Mouse (Mus musculus) cerebellum, postnatal 4 days (tissue): ENCODE results near the gene Tnrc6c.
A peak's percentile ranks its signal among the peaks of the same experiment; 100 is the strongest.

Source experiments
- DNase-seq, 2 experiments: peaks; one replicate each; pipeline ENCODE4 v3.0.0; 2022; ENCODE audit warnings: low spot score in 2 of 2, mixed read lengths in 1 of 2

The Tnrc6c gene

DNA sequence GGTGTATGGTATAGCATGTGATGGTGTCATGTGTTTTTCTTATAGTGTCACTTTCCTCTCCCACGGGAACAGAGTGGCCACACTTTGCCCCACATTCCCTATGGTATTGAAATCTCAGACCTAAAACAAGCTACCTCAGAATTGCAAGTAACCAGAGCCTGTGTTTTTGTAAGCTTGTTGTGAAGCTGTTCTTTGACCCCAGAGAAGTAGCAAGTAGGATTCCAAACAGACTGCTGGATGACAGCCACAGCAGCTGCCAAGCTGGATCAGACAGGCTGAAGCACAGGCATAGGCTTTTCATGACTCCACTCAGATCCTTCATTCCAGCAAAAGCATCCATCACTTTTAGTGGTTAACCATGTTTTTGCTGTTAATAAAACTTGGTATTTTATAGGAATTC, 74.8 kb downstream of the Tnrc6c start:
- DNase-seq, result no peak

DNA sequence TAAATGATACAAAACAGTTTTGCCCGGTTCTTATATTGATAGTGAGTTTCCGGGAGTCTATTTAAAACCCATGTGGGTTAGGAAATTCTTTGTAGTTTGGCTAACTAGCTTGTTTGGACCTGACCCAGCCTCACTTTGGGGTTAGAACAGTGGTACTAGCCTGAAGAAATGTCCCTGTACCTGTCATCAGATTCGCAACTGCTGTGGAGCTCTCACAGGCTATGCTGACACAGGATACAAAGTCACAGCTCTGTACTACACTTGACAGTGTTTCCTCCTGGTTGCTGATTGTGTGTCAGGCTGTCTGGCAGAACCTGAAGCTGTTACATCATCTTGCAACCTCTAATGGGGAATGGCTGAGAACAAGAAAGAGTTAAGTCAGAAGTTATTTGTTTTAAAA, 75.3 kb downstream of the Tnrc6c start:
- DNase-seq, result no peak

DNA sequence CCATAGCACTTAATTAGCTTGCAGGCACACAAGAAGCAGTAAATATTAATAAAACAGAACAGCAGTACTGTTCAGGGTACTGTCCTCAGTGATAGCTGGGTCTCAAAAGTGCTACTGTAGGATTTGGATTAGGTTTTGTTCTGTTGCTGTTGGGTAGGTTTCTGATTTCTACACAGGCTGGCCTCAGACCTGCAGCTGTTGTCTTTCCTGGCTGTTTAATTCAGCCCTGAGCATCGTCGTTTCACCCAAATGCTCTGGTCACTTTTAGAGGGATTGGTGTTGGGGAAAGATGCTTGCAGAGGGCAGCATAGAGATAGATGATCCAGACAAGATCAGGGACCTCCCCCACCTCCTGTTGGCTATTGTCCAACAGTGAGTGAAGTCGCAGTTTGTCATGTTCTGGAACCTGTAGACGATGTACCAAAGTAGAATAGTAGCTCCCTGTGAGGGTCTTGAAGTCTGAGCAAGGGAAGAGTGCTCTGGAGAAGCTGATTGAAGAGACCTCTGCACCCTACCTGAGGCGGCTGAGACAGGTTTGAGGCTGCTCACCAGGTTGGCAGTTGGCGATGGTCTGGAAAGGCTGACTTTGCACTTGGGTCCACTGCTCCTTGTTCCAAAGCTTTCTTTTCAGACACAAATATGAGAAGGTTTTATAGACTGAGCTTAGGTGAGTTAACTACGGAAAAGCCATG, 75.9 kb downstream of the Tnrc6c start:
- DNase-seq, result no peak

DNA sequence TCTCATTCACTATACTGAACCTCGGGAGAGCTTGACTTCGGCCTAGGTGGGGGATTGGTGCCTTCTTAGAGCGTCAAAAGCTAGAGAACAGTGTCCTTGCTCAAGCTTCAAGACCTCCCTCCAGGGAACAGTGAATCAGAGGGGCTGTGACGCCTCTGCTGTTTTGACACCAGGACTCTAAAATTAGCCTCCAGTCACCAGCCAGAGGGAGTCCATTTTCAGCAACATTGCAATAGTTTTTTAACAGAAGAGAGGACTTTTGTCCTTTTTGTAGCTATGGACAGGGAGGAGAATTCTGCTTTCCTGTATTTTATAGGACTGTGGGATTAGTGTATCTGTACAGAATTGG, 76.4 kb downstream of the Tnrc6c start:
- no peak for DNase-seq

DNA sequence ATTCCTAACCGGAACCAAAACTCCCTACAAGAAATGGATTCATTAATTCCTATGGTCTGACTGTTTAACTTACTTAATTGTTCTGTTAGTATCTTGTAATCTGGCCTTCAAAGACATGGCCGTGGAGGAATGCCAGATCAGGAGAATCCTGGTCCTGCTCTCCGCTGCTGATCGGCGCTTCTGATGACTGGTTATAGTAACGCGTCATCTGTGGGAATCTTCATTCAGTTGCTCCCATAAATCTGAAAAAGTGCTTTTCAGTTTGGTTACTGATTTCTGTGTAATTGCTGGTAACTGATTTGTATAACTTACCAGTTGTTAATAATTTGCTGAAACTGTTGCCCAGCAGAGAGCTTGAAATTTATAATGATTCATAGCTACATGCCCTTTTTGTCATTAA, 77.4 kb downstream of the Tnrc6c start:
- no peak for DNase-seq

DNA sequence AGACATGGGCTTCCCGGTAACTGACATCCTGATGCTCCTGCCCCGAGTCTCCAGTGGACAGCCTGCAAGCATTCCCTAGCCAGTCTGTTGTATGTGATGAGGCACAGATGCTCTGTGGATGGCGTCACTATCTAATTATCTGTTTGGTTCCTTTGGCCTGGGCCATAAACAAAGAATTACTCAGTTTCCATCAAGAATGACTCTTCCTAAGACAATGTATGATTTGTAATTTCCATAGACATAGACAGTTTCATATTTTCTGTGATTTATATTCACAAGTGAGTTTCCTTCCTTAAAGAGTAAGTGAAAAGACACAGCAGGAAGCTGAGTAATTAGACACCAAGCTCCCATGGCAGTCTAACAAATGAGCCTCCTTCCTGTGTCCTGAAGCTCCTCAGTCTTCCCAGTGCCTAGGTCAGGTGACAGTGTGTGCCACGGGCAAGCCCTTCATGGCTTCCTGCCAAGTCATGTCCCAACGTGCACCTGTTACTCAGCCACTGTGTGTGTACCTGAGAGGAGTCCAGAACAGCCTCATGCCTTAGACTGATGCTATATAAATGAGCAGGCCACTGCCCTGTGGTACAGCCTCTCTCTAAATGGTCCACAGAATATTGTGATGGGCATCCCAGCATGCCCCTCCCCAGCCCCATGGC, 82.1 kb downstream of the Tnrc6c start:
- DNase-seq, result no peak

DNA sequence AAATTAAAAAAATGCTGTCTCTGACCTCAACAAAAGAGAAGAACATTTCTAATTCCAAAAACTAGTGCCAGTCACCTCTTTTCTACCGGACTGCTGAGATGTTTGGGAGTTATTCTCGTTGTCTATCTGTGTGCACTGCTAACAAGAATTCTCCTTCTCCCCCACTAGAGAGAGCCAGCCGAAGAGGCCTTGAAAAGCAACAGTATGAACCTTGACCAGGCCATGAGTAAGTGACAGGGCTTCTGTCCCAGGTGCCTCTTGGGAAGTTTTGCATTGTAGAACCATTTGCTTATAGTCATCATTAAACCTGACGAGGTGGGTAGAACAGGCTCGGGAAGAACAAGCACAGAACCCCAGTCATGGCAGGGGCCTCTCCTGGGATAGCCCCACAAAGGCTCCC, 84.0 kb downstream of the Tnrc6c start:
- DNase-seq, result no peak

DNA sequence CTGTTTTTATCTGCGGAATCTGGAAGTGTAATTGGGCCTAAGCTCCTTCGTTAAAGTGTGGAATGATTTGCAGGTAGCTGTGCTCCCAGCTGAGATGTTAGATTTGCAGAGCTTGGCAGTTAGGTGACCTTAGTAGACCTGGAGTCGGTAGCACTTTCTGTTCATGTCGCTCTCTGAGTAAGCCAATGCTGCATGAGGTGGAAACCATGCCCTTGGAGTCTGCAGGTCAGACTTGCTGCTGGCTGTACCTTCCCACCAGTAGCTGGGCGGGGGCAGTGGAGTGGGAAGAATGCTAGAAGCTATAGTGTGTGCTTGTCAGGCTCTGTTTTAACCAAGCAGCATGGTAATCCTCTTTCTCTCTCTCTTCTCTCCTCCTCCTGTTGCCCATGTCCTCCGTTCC, 87.0 kb downstream of the Tnrc6c start:
- no peak for DNase-seq

DNA sequence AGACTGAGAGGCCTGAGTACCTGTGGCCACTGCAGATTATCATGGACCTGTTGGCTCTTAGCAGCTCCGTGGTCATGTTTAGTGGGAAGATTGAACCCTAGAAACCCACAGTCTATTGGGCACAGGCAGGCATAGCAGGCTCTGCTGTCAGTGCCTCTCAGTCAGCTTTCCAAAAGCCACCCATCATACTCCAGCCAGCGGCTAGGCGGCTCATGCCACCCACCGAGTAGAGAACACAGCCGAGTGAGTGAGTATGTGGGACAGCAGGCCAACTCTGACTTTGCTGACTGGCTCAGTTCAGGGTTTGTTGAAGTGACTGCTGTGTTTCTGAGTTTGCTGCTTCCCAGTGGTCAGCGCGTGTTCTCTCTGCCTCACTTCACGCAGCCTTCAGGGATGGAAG, 88.2 kb downstream of the Tnrc6c start:
- no peak for DNase-seq

DNA sequence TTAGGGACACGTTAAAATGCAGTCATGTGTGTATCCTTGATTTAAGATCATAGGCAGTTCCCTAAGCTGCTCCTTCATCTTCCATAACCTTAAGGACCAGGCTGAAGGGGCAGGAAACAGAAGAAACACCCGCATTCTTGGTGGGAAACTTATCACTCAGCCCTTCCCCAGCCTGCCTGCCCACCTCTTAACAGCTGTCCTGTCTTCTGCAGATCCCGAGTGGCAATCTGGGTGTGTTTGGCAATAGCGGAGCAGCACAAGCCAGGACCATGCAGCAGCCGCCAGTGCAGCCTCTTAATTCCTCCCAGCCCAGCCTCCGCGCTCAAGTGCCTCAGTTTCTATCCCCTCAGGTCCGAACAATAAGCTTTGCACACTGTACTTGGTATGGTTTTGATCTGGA, 88.6 kb downstream of the Tnrc6c start:
- DNase-seq, result no peak

DNA sequence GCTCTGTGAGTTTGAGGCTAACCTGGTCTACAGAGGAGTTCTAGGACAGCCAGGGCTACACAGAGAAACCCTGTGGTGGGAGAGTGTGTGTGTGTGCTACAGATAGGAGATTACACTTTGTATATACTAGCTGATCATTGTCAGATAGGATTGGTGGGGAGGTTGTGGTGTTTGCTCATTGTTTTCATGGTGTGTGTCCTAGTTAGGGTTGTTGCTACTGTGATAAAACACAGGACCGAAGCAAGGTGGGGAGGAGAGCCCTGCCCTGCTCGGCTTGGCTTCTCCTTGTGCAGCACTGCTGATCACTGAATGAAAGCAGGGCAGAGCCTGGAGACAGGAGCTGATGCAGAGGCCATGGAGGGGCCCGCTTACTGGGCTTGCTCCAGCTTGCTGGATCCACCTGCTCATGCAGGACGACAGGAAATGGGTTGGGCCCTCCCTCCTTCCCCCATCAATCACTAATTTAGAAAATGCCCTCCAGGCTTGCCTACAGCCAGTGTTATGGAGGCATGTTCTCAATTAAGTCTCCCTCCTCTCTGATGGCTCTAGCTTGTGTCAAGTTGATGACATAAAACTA, 89.5 kb downstream of the Tnrc6c start:
- DNase-seq, result no peak

DNA sequence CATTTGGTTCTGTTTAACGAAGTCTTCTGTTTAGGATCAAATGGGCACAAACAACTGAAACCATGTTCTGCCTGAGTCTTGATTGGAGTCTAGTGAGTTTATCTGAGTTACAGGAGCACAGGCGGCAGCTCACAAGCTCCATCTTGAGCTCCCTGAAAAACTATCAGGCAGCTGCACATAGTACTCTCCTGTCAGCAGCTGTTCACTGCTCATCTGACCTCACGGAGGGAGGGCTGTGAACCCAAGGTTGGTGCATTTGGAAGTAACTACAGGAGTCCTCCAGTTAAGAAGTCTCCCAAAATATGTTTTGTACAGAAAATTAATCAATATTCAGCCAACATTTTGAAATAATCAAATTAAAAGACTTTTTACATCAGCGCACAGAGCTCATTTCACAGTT, 94.5 kb downstream of the Tnrc6c start:
- DNase-seq, result no peak

DNA sequence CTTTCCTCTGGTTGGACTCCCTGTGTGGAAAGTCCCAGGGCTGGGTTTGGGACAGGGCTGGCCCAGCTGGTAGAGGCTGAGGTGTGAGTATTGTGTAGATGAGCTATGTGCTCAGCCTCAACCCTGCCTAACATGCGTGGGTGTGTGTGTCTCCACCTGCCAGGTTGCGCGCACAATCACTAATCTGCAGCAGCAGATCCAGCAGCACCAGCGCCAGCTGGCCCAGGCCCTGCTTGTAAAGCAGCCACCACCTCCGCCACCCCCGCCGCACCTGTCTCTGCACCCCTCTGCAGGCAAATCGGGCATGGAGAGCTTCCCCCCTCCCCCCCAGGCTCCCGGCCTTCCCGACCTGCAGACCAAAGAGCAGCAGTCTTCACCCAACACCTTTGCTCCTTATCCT, 95.3 kb downstream of the Tnrc6c start:
- DNase-seq, result no peak

DNA sequence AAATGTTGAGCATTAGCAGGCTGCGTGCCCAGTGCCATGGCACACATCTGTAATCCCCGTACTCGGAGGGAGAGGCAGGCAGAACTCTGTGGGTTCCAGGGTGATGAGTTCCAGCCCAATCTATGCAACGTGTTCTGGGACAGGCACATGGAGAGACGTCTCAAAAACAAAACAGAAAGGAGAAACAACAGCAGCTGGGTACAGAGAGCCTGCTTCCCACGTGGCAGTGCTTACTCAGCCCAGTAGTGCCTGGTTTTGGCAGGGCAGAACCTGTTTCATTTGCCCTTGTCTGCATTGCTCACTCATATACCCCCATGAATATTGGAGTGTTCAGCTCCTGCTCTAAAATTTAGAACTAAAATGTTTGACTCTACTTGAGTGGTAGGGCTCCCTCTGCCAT, 97.5 kb downstream of the Tnrc6c start:
- no peak for DNase-seq

DNA sequence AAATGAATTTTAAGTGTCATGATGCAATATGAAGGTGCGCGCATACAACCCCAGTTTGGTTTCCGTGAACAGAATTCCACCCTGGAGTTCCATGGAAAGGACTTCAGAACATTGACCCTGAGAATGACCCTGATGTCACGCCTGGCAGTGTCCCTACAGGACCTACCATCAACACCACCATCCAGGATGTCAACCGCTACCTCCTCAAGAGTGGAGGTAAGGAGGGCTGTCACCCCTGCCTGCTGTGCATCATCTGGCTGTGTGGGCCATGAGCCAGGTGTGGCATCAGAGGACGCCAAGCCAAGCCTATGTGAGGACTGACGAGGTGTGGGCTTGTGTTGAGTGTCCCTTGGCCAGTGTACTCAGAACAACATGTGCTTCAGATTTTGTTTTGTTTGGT, 101.8 kb downstream of the Tnrc6c start:
- DNase-seq, result no peak

DNA sequence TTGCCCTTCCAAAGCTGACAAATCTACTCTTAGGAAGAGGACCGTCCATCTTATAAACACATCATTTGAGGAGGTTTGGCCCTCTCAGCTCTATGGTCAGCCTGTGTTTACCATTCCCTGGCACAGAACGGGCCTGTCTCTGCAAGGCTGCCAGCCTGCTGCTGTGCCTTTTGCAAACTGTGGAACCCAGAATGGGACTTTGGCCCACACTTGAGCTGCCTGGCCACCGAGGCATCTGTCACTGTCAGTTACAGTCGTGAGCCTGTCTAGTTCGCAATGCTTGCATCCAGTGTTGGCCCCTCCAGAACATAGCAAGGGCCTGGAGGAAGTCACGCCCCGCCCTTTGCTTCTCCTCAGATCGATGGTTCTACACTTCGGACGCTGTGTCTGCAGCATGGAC, 105.2 kb downstream of the Tnrc6c start:
- no peak for DNase-seq

DNA sequence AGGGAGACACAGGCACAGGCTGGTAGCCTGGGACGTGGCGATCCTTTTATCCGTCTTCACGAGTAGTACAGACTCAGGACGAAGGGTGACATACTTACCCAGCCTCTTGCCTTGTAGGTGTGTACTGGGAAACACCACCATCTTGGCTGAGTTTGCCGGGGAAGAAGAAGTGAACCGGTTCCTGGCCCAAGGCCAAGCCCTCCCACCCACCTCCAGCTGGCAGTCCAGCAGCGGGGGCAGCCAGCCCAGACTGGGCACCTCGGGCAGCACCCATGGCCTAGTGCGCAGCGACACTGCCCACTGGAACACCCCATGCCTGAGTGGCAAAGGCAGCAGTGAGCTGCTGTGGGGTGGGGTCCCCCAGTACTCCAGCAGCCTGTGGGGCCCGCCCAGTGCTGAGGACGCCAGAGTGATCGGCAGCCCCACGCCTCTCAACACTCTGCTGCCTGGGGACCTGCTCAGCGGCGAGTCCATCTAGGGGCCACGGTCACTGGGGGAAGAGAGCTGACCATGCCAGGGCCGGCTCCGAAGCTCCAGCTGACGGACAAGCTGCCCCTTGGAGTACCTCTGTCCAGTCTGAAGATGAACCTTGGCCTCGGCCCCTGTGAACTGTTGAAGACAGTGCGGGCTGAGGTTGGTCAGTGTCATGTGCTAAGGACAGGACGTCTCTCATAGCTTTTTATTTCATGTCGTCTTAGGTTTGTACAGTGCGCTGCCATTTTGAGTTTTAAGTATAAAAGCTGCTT, 106.5 kb downstream of the Tnrc6c start:
- DNase-seq, result peak in 1 of 2 experiments; percentile 18

DNA sequence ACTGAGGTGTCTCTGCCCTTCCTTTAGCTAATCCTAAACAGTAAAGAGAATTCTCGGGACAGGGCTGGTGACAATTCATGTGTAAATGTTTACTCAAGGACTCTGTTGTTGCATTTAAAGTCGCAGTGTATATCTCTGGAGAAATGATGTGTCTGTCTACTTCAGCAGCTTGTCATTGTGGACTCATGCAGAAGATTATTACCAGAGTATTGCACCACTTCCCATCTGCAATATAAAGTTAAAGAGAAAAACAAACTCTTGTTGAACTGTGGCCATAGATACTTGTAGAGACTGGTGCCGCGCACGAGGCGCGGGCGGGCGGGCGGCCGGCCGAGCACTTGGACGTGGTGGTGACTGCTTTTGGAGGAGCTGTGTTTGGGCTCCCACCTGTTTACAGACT, 107.7 kb downstream of the Tnrc6c start:
- DNase-seq, result no peak

DNA sequence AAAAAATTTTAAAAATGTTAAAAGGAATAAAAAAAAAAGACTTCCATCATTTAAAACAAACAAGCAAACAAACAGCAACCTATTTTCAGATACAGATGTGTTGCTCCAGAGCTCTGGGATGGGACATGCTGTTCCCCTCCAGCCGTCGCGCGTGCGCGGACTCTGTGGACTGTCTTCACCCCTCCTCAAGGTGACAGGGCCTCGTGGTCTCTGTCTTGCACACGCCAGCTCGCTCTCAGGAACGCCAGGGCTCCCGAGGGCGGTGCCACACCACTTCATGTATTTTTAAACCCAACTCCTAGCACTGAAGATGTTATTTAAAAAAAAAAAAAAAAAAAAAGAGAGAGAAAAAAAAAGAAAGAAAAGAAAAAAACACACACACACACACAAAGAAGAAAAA, 108.2 kb downstream of the Tnrc6c start:
- DNase-seq, result no peak

DNA sequence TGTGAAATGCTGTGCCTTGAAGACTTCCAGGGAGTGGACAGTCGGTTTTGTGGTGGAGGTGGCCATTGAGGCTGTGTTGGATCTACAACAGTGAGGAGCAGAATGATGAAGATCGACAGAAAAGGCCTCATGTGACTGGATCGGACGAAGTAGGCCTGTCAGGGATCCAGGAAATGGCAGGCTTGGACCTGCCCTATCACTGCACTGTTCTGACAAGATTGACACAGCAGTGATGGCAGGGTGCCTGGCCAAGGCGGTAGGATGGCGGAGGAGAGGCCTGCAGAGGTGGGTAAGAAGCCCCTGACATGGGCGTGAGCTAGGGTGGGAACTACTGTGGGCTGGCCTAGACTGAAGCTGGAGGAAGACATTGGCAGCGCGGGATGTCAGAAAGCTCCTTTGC, 110.2 kb downstream of the Tnrc6c start:
- DNase-seq, result no peak

DNA sequence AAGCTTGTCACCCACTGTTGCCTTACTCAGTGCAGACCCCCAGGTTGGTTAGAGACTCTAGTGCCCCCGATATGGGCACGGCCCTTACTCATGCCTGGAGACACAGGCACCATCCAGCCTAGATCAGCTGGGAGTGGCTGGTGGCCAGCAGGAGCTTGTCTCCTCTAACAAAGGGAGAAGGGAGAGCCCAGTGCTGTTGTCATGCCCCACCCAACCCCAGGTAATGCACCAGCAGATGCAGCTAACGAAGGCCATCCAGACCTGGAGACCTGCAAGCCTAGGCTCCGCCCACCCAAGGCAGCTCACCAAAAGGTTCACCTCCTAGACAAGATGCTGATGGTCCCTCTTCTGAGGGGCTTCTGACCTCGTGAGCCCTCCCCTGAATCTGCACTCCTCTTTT, 111.3 kb downstream of the Tnrc6c start:
- no peak for DNase-seq

DNA sequence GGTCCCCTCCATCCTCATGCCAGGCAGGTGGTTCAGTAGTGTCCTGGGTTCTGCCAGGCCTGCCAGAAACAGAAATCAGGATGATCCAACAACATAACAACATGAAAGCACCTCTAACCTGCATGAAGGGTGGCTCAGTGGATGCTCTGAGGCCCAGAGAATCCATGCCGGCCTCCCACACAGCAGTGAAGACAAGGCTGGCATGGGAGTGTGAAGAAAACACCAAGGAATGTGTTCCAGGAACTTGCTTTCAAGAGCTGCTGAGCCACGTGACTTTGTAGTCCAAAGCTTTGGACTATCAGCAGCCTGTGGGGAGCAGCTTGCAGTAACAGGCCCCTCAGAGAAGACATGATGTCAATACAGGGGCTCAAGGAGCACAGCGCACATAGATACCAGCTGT, 112.2 kb downstream of the Tnrc6c start:
- no peak for DNase-seq
